Mouse (Mus musculus): Measurements from ENCODE around the gene Mlst8. TPM values are rescaled to one million over a fixed set of nuclear protein-coding genes. Genes with fewer than 3 reads are reported as not detected.
A peak's percentile ranks its signal among the peaks of the same experiment; 100 is the strongest.

Mlst8 gene
- 29.7 and 37.3 TPM in 2 replicates for total RNA-seq (2021)
- long read RNA-seq, partial matches to known transcripts: 2 of 15 reads
- long read RNA-seq, other reads (novel, unspliced or antisense): 6 of 15 reads

DNA sequence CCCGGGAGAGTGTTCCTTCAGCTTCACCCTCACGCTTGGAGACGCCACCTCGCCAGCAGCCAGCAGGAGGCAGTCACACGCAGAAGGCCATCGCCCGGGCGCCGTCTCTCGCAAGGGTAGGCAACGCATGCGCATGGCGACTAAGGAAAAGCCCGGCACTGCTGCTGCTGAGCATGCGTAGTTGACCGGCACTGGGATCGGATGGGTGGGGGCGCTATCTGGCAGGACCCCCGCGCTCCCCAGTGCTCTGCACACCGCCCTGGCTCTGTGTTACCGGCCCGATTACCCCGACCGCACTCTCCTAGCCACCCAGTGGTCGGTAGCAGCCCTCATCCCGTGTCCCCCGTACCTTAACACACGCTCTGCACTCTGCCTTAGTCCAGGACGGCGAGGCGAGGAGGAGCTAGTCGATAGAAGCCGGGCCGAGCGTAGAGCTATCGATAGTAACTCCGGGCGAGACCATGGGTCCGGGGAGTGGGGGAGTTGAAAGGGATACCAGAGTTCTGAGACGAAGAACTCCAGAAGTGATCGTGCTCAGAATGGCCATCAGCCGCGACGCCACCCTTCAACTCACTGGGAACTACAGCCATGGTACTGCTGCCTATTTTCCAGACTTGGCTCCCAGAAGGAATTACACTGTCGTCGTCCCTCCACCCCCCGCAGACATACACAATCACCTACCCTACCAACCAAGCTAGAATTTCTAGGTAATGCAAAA is at the start of gene Mlst8:
TSS of gene Mlst8 (minus strand) at position 416 of the 718 bp plus-strand sequence.
- peak; percentile 98 for DNase-seq

DNA sequence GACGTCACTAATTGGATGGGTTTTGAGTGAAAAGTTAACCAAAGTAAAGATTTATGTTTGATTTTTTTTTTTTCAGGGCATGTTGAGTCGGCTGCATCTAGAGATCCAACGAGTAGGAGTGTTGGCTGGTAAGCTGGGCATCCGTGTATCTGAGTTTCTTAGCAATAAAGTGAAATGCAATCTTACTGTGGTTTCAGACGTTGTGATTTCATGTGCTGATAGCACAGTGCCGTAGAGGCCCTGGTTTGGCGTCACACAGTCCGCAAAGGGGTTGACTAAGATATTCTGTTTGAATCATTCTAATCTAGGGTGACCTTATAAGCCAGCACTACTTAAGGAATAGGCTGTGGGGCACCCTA is 49.7 kb upstream of the Mlst8 start:
- DNase-seq: no peak

DNA sequence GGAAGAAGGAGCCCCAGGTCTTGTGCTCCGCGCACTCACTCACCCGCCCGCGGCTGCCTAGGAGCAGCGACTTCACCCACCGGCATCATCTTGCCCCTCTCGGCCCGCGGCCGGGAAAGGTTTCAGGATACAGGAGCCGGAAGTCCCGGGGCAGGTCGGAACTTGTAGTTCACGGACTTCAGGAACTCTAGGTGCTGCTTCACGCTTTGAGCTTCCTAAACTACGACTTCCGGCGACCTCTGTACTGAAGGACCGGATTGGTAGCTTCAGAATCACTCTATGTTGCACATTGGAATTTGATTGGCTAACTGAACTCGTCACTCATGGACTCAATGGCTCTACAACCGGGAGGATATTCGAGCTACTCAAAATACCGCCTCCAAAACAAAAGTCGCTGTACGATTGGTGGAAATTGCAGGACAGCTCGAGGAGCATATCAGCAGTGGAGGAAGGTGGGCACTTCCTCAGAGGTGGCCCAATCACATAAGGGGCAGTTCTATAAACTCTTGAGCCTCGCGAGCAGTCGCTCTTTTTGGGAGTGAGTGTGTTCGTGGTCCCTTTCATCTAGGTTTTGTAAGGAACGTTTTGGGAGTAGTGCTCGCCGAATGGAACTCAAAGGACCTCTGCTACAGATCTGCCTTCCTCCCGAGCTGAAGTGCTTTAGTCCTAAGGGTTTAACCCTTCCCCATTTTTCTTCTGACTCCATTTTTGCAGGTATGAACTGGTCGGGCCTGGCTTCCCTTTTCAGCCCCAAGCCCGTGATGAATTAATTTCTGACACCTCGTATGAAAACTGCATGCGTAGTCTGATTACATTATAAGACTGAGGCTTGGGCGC is 49.1 kb upstream of the Mlst8 start, which contains the start of gene Traf7:
TSS of gene Traf7 (minus strand) at position 216 of the 837 bp plus-strand sequence.
- peak; percentile 85 for DNase-seq

DNA sequence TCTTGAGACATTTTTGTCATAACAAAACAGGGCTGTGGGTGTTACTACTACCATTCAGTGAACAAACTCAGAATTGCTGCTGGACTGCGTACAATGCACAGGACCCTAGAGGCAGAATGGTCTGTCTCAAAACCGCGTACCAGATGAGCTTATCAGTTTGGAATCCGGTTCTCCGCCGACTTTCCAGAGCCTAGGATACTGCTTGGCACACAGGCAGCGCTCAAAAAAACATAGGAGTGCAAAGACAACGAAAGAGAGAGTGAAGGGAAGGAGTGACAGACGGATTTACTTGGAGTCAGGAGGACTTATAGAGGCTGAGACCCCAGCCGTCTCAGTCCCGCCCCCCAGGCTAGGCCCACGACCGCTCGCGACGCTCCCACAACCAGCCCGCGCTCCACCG is 48.4 kb upstream of the Mlst8 start:
- no peak for DNase-seq

DNA sequence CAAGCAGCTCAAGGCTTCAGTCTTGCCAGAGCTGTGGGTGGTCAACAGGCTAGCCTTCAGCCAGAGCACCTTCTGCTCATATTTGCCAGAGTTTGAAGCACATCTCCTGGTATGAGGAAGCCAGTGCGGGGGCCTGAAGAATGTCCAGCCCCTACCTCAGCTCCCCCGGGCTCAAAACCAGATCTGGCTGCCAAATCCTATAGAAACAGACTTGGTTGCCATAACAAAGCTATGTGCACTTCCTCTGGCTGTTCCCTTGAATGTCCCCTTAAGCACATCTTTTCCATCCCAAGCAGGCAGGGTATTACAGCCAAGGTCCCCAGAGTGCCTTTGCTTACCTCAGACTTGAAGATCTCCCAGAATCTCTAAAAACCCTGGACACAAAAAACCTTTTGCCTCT is 45.9 kb upstream of the Mlst8 start:
- DNase-seq: no peak

DNA sequence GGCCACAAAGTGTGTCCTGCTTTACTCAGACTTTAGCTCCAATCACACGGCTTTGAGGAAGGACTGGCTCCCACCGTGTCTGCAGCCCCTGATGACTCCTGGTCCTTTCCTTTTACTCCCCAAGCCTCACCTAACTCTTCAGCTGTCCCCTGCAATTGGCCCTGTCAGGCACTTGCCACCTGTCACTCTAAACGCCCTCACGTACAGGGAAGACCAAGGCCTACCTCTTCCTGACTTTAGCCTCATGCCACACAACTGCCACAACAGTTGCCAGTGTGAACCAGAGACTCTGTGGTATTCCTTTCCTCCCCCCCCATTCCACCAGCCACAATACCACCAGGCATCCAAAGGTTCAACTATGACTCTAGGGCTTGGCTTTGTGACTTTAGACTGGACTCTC is 41.6 kb upstream of the Mlst8 start:
- DNase-seq: no peak

DNA sequence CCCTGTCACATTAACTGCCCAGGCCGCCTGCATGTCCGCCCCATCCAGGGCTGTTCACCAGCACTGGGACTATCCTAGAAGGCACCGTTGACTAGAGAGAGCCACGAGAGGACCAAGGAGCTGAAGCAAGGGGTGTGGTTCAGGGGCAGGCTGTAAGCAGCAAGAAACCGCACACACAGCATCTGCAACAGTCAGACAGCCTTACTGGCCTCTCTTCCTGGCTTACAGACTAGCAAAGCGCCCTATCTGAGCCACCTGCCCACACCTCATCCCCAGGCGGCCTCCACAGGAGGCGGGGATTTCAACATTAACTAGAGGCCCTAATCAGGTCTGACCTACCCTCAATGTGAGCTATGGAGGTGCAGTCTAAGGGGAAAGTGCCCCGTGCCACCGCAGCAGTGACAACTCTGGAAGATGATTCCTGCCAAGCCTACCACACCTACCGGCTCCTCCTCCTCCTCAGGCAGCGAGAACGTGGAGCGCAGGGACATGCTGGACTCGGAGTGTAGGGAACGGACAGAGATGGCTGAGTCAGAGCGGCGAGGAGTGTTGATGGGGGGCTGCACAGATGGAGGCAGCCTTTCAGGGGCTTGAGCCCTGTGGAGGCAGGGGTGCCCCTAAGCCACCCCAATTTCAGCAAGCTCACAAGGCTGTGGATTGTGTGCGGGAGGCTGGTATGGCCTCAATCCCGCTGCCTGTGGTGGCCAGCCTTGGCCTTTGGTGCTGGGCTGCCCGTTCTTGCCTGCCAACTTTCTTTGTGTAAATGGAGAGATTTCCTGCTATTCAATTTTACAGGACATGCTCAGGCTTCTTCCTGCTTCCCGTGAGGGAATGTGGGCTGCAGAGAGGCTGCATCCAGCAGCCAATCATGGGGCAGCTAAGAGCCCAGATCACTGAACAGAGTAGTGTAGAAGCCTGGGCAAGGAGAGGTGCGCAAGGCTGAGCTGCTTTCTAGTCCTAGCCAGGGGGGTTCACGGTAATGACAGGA is 35.7 kb upstream of the Mlst8 start:
- DNase-seq: no peak

DNA sequence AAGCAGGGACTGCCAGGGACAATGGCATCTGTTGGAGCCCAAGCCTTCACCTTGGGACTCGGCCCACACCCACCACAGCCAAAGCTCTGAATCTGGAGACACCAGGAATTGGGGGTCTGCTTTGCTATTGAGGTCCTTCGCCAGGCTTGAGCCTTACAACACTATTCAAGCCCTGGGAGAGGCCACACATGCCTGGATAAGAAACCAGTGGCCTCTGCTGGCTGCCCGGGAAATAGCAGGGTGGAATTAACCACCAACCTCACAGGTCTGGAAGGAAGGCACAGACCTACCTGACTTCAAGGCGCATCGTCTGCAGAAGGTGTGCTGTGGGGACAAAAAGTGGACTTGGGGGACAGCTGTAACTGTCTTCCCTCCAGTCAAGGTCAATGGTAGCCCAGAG is 34.7 kb upstream of the Mlst8 start:
- DNase-seq: peak; percentile 63

DNA sequence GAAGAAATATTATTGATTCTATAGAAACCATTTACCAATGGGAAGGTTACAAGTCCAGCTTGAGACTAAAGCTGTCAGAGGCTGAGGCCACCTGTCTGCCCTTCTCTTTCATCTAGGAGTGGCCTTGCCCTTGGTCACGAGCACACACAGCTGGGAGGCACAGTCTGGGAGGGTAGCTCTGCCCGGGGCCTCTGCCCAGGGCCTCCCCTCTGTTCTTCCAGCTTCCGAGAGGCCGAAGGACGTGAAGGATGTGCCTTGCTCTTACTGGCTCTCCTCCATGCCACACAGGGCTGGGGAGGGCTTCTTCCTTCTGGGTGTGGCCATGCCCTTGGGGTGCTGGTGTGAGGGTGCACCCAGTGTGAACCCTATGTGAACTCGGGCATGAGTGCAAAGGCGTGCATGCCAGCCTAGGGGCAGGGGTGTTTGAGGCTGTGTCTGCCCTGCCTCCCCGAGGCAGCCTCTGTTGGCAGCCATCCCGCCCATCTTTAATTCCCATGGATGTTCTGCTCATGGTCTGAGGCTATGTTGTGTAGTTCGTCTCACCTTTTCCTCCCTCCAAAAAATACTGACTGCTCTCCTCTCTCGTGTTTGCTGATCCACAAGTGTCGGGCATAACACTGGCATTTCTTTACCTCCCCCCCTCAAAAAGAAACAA is 29.1 kb upstream of the Mlst8 start:
- DNase-seq: no peak

DNA sequence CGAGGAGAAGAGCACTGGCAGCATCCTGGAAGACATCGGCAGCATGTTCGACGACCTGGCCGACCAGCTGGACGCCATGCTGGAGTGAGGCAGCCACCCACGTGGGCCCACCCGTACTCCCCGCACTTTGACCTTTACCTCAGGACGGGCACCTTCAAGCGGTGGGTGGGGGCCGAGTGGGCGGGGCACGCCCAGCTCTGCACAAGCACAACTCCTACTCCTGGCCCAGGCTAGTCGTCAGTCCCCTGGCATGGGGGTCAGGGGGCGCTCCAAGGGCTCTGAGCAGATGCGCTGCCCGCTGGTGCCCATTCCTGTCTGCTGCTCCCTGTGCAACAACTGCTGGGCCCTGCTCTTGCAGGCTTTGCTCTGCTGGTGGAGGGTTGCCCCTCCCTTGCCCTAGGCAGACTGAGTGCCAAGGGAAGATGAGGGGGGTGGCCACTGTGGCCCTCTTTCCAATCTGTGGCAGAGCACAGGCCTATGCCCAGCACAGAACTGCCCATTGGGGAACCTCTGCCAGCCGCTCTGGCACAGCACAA is 28.3 kb upstream of the Mlst8 start:
- DNase-seq: no peak

DNA sequence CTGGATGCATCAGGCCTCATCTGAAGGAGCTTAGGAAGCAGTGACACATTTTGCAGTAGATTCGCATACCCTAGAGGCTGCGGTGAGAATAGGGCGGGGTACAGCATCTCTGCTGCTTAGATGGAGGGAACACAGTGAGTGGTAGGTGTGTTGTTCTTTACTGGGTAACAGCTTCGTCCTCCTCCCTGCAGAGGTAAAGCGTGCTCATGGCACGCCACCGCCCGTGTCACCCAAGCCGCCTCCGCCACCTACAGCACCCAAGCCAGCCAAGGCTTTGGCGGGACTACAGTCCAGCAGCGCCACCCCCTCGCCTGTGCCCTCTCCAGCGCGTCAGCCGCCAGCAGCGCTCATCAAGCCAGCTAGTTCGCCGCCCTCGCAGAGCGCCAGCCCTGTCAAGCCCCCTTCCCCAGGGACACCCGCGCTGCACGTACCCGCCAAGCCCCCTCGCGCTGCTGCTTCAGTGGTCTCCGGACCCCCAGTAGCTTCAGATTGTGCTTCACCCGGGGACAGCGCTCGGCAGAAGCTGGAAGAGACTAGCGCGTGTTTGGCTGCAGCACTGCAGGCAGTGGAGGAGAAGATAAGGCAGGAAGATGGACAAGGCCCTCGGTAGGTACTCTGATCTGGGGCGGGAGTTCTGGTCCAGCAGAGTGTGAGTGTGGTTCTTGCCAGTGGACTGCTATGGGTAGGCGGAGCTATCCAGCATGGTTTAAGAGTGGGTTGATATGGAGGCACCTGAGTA is 27.6 kb upstream of the Mlst8 start:
- DNase-seq: peak; percentile 55

DNA sequence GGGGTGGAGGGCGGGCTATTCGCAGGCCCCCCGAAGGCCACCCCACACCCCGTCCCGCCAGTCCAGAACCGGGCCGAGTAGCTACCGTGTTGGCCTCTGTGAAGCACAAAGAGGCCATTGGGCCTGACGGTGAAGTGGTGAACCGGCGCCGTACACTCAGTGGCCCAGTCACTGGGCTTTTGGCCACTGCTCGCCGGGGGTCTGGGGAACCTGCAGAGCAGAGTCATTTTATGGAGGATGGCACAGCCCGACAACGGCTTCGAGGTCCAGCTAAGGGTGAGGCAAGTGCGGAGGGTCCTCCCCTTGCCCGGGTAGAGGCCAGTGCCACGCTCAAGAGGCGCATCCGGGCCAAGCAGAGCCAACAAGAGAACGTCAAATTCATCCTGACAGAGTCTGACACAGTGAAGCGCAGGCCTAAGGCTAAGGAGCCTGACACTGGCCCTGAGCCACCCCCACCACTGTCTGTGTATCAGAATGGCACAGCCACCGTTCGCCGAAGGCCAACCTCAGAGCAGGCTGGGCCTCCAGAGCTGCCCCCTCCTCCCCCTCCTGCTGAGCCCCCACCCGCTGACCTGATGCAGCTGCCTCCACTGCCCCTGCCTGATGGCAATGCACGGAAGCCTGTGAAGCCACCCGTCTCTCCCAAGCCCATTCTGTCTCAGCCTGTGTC is 26.5 kb upstream of the Mlst8 start:
- no peak for DNase-seq

DNA sequence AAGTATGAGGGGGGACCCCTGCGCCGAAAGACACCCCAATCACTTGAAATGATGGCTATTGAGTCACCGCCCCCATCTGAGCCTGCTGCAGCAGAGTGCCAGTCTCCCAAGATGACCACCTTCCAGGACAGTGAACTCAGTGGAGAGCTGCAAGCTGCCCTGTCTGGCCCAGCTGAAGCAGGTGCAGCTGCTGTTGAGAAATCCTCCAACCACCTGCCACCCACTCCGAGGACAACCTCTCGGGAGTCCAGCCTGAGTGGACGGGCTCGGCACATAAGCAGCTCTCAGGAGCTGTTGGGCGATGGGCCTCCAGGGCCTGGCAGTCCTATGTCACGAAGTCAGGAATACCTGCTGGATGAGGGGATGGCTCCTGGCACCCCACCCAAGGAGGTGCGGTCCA is 25.2 kb upstream of the Mlst8 start:
- no peak for DNase-seq

DNA sequence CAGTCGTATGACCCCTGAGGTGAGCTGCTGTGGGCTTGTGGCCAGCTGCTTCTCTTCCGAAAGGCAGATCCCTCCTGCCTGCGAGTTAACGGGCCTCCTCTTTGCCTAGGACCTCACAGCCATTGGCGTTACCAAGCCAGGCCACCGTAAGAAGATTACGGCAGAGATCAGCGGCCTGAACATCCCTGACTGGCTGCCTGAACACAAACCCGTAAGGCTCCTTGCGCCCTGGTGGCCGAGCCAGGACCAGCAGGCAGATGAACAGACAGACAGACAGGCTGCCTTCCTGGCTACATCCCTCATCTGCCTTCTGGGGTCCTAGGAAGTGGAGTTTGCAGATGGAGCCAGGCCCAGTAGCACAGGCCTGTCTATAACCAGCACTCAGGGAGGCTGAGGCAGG is 23.3 kb upstream of the Mlst8 start:
- no peak for DNase-seq

DNA sequence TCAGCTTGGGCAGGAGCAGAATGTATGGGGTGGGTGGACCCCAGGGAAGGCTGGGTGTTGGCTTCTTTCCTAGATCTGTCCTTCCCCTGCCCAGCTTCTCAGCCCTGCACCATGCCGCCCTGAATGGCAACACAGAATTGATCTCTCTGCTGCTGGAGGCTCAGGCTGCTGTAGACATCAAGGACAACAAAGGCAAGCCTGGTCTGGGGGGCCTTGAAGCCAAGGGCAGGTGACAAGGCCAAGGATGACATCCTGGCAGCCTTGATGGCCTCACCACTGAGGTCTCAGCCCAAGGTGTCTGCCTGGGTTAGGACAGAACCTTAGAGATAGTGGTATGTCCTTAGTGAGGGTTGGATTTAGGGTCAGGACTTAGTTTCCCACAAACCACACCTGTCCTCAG is 17.1 kb upstream of the Mlst8 start:
- no peak for DNase-seq

DNA sequence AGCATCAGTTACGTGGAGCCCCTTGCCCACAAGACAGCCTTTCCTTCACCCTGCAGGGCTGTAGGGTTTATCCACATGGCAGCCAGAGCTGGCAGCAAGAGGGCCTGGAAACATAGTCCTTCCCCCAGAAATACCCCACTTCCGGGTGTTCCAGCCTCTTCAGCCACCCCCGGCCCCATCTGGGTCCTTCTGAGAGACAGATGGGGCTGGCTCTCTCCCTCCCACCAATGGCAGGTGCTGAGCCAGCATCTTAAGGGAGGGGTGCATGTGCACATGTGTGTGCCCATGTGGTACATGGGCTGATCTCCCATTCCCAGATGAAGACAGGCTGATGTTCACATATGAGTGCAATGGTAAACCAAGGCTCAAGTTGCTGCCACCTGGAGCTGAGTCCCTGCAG is 16.6 kb upstream of the Mlst8 start:
- no peak for DNase-seq

DNA sequence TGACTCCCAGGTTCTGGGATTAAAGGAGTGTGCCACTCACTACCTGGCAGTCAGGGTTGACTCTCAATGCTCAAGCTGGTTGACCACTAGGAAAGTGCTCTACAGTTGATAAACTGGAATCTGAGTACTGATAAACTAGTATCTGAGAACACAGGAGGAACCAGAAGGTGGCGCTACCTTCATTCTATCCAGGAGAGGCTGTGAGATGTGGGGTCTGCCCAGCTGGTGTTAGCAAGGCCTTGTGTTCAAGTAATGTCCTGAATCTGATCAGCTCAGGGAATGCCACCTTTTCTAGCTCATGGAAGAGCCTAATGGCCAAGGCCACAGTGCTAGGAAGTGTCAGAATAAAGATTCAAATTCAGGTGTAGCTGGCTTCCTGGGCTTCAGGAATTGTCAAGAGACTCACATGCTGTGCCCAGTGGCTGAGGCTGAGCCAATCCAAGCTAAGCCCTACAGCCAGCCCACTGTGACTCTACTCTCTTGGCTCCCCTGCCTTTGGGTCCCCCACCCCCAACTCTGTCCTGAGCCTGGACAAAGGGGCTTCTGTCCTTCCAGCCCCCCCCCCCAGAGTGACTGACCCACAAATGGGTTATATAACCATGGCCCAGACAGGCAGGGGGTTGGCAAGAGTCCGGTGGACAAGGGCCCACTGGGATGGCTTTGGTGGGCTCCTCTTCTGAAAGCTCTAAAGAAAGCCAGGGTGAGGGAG is 15.9 kb upstream of the Mlst8 start:
- no peak for DNase-seq

DNA sequence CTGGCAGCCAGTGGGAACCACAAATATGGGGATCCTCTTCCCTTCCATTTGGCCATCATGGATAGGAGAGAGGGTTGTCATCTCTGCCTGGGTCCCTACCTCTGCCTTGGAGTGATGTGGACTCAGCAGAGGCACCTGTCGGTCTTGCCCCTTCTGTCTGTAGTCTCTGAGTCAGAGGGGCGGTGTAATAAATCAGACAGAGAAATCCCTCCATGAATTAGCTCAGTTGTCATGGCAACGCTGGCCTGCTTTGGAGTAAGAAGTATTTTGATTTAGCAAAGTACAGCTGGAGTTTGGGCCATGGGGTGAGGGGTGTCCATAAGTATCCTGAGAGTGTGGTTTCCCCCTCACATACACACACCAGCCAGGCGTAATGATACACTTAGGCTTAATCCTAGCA is 11.5 kb upstream of the Mlst8 start:
- no peak for DNase-seq

DNA sequence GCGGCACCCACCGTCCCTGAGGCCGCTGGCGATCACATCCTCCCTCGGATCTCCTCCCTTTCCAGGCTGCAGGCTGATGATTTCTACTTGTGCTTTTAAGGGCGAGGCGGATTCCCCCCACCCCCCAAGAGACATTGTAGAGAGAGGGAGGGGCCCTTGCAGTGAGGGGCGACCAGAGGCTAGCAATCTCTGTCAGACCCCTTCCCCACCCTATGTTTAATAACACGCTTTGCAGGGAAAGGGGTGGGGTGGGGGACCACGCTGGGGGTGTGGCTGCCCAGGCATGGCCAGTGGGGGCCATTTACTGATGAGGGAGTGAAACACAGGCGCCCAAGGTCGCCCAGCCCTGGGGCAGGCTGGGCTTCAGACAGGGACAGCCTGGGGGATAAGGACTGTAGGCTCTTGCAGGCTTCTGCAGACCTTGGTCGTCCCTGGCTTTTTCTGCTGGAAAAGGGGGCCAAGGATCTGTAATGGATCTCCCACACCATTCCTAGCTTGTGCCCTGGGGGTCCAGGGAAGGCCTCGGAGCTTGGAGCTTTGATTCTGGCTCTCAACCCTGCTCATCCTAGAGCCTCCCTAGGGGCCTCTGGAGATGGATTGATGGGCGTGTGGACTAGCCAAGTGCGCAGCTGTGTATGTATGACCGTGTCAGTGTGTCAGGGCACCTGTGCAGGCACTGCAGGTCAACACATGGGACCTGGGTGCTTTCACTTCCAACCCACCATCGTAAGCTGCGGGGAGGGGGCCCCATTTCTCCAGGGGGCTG is 10.6 kb upstream of the Mlst8 start:
- DNase-seq: no peak
